Mouse (Mus musculus) embryonic facial prominence, embryonic 10.5 days (tissue): ENCODE measurements at regions not wholly inside any gene's neighbourhood (a gene's known extent, or its start where the extent isn't known, plus 50 kb on each side); places are given as distances from the start of the nearest gene placed in this dataset.
A peak's percentile ranks its signal among the peaks of the same experiment; 100 is the strongest.
"Not testable (repeated sequence)": the region's sequence is repeated elsewhere in the genome, so short reads cannot be mapped to it uniquely, and the experiment has no call there.

Experiments used
- DNase-seq: peaks from one replicate; pipeline ENCODE4 v3.0.0-alpha.2; 2017; ENCODE audit warnings: low spot score
- H3K27ac ChIP-seq: fragments of 300-500 bp; sonication (generic); replicated peaks from 2 replicates; pipeline ENCODE4 v1.5.1; 2016; ENCODE audit warnings: mild to moderate bottlenecking
- H3K27me3 ChIP-seq: fragments of 300-500 bp; sonication (generic); replicated peaks from 2 replicates; pipeline ENCODE4 v1.6.1; 2016; ENCODE audit warnings: low read depth, mild to moderate bottlenecking; ENCODE audit not compliant: poor library complexity, severe bottlenecking
- H3K36me3 ChIP-seq: fragments of 300-500 bp; sonication (generic); replicated peaks from 2 replicates; pipeline ENCODE4 v1.6.1; 2016; ENCODE audit warnings: mild to moderate bottlenecking, moderate library complexity
- H3K4me1 ChIP-seq: fragments of 300-500 bp; sonication (generic); 2 replicates; pipeline ENCODE4 v1.6.1; 2016
- H3K4me3 ChIP-seq: fragments of 300-500 bp; sonication (generic); 2 replicates; pipeline ENCODE4 v1.5.1; 2016; ENCODE audit warnings: mild to moderate bottlenecking, moderate library complexity
- H3K9me3 ChIP-seq: fragments of 300-500 bp; sonication (generic); 2 replicates; pipeline ENCODE4 v1.6.1; 2016; ENCODE audit warnings: mild to moderate bottlenecking
- WGBS: fragments of 180-500 bp; shearing (Covaris S2); methylation state at CpG from one replicate; pipeline ENCODE4 v1.1.7; 2016; 5-methylcytosine and 5-hydroxymethylcytosine counted together

DNA sequence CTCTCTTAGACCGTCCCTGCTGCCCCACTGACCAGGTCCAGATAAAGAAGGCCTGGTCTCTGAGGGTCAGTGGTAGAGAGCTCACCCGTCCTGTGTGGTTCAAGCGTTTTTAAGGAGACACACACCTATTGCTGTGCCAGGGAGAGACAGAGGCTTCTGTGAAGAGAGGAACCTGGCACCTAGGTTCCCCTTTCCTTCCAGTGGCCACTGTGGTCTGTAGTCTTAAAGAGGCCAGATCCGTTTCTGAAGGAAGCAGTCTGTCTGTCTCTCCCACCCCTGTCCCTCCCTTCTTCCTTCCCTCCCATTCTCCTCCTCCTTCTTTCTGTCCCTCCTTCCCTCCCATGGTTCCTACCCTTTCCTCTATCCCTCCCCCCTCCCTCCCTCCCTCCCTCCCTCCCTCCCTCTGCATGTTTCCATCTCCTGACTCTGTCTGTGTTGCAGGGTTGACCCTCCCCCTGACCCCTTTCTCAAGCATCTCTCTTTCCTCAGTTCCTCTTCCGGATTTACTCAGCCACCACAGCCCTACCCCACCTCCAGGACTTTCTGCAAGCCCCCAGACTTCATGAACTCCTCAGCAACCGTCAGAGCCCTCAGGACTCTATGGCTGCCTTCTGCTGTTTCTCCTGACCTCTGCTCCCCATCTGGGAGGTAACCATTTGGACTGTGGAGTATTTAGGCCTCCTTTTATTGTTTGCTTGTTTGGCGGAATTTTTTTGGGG lies 100.1 kb upstream of the Ubl3 start:
- WGBS = 53% methylated on average over 7 of the region's 7 CpGs
- peak overlapping the region; percentile 65 for H3K27ac ChIP-seq
- no peak for DNase-seq

DNA sequence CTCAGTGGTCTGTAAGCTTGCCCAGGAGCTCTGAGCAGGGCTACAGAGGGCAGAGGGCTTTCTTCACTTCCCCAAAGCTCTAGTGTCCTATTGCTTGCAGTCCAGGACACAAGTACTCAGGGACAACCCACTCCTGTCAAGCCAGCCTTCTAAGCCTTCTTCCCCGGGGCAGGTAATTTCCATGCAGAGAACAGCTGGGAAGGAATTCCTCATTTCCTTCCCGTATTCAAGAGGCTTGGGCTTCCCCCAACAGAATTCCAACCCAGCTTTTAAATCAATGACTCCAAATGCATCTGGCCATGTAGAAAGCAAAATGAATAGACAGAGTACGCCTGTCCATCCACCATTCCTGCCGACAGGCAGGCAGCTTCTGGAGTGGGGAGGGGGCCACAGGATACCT lies 99.1 kb upstream of the Ubl3 start:
- no peak for DNase-seq
- Histone ChIP-seq H3K27ac (peak overlapping the region; percentile 40; the same call in 1 of the 2 replicates), H3K4me3 (no peak overlapping the region), H3K9me3 (no peaks in the 10 kb centered on the region), H3K36me3 (no peaks in the 10 kb centered on the region), H3K27me3 (no peaks in the 10 kb centered on the region), H3K4me1 (peaks cover 22% of the 10 kb centered on the region)
- WGBS = 57% methylated on average over 4 of the region's 4 CpGs

More for the DNA sequence above, 100.1 kb upstream of the Ubl3 start:
- no peaks in the 10 kb centered on the region for H3K9me3 ChIP-seq
- H3K27me3 ChIP-seq = no peaks in the 10 kb centered on the region
- H3K36me3 ChIP-seq = no peaks in the 10 kb centered on the region
- H3K4me1 ChIP-seq = peaks cover 22% of the 10 kb centered on the region
- no peak overlapping the region for H3K4me3 ChIP-seq

DNA sequence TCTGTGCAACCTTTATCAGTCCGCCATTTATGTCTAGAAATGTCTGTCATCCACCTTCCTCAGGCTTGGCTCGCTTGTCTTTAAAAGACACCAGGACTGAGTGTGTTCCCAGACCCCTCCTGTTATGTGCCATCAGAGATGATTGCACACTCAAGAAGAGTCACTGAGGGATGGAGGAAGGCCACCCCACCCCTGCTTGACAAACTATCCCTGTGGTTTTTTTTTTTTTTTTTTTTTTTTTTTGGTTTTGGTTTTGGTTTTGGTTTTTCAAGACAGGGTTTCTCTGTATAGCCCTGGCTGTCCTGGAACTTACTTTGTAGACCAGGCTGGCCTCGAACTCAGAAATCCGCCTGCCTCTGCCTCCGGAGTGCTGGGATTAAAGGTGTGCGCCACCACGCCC lies 97.0 kb upstream of the Ubl3 start:
- not testable (repeated sequence) for H3K9me3 ChIP-seq, H3K36me3 ChIP-seq, H3K27me3 ChIP-seq, H3K4me3 ChIP-seq, DNase-seq, H3K27ac ChIP-seq
- H3K4me1 ChIP-seq = peaks cover 34% of the 10 kb centered on the region
- WGBS = 97% methylated on average over 7 of the region's 7 CpGs

DNA sequence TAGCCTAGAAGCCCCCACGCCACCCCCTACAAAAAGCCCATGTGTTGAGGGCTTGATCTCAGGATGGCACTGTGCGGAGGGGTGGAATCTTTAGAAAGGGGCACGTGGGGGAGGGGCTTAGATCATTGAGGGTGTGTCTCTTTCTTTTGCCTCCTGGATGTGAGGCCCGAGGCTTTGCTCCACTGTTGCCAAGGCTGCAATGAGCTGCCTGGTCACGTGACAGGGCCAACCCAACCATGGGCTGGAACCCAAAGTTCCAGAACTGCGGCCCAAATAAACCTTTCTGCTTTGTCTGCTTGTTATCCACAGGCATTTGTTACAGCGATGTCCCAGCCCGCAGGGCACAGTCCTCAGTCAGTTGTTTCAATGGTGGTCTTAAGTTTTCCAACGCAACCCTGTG lies 96.5 kb upstream of the Ubl3 start:
- 85% methylated on average over 9 of the region's 9 CpGs for WGBS
- Histone ChIP-seq H3K9me3 (peaks cover 3% of the 10 kb centered on the region; the same call in 1 of the 2 replicates), H3K27ac (no peak overlapping the region), H3K36me3 (no peaks in the 10 kb centered on the region), H3K27me3 (no peaks in the 10 kb centered on the region), H3K4me1 (peaks cover 34% of the 10 kb centered on the region), H3K4me3 (no peak overlapping the region)
- DNase-seq = no peak

DNA sequence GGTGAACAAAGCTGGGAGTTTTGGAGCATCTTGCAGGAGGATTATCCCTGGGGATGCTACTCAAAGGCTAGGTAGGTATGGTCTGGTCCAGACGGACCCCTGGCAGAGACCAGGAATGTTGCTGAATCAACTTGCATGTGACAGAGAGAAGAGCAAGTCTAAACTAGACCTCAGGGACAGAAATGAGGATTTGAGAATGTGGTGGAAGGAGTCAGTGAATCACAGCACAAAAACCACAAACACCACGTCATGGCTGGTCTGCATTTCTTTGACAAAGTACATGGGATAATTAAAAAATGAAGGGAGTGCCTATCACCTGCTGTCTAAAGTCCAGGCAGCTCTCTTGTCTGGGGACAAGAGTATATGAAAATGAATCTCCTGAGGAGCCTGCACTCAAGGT lies 95.1 kb upstream of the Ubl3 start:
- Histone ChIP-seq H3K36me3 (no peaks in the 10 kb centered on the region), H3K27me3 (no peaks in the 10 kb centered on the region), H3K27ac (no peak overlapping the region), H3K9me3 (peaks cover 4% of the 10 kb centered on the region; the same call in 1 of the 2 replicates), H3K4me1 (peaks cover 28% of the 10 kb centered on the region), H3K4me3 (no peak overlapping the region)
- WGBS = 55% methylated on average over 2 of the region's 2 CpGs
- no peak for DNase-seq

DNA sequence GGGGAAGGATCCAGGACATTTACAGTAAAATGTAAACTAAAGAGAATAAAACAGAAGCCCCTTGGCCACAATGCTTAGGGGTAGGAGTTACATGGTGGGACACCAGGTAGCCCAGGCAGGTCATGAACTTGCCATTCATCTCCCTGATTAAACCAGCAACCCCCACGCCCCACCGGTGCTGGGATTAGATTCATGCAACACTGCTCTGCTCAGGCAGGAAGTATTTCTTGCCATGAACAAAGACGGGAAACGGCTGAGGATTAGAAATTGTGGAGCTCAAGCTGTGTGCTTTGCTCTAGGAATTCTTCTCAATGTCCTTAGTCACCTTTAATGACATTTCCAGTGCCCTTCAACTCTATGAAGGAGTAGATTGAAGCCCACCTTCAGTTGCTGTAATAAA lies 93.2 kb upstream of the Ubl3 start:
- DNase-seq = no peak
- WGBS = 68% methylated on average over 4 of the region's 4 CpGs
- Histone ChIP-seq H3K4me1 (peaks cover 23% of the 10 kb centered on the region), H3K9me3 (peaks cover 4% of the 10 kb centered on the region; the same call in 1 of the 2 replicates), H3K36me3 (no peaks in the 10 kb centered on the region), H3K27ac (0 out of 2 replicates have a peak overlapping the region, but pooled peaks have one; percentile 24), H3K4me3 (no peak overlapping the region), H3K27me3 (peaks cover 9% of the 10 kb centered on the region)

DNA sequence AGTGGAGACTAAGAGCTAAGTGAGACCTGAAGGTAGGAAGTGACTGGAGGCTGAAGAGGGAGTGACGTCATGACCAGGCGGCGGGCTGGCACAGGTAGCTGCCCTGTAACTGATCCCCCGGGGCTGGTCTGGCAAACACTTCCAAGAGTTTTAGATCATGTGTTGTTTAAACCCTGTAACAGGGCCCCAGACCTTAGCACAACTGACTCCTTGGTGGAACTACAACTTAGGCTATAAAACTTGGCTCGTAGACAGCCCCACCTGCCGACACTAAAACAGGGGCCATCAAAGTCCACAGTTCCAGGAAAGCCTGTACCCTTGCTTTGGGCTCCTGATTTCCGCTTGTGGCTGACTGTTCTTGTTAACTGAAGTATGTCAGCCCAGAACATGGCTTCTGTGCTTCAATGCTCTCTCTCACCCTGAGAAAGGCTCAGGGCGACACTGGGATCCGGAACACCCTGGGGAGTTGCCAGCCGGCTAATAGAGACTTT lies 92.6 kb upstream of the Ubl3 start:
- H3K4me1 ChIP-seq = peaks cover 26% of the 10 kb centered on the region
- peaks cover 12% of the 10 kb centered on the region for H3K27me3 ChIP-seq
- DNase-seq = no peak
- peaks cover 4% of the 10 kb centered on the region; the same call in 1 of the 2 replicates for H3K9me3 ChIP-seq
- H3K36me3 ChIP-seq = no peaks in the 10 kb centered on the region
- H3K4me3 ChIP-seq = no peak overlapping the region
- 89% methylated on average over 10 of the region's 10 CpGs for WGBS
- no peak overlapping the region for H3K27ac ChIP-seq

DNA sequence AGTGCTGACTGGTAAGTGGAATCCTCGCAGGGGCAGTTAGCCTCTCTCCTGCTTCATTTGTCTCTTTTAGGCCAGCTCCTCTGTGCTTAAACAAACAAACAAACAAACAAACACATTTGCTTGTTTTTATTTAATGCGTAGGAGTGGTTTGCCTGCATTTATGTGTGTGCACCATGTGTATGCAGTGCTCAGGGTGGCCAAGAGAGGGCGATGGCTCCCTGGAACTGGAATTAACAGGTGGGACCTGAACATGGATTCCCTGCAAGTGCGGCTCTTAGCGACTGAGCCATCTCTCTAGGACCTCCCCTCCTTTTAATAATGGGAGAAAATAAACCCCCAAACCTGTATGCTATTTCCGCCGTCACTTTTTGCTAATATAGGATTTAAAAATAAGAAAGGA lies 91.8 kb upstream of the Ubl3 start:
- Histone ChIP-seq H3K27ac (no peak overlapping the region), H3K4me1 (peaks cover 26% of the 10 kb centered on the region), H3K27me3 (peaks cover 14% of the 10 kb centered on the region), H3K4me3 (no peak overlapping the region), H3K9me3 (peaks cover 4% of the 10 kb centered on the region; the same call in 1 of the 2 replicates), H3K36me3 (no peaks in the 10 kb centered on the region)
- WGBS = 96% methylated on average over 7 of the region's 7 CpGs
- DNase-seq = no peak

DNA sequence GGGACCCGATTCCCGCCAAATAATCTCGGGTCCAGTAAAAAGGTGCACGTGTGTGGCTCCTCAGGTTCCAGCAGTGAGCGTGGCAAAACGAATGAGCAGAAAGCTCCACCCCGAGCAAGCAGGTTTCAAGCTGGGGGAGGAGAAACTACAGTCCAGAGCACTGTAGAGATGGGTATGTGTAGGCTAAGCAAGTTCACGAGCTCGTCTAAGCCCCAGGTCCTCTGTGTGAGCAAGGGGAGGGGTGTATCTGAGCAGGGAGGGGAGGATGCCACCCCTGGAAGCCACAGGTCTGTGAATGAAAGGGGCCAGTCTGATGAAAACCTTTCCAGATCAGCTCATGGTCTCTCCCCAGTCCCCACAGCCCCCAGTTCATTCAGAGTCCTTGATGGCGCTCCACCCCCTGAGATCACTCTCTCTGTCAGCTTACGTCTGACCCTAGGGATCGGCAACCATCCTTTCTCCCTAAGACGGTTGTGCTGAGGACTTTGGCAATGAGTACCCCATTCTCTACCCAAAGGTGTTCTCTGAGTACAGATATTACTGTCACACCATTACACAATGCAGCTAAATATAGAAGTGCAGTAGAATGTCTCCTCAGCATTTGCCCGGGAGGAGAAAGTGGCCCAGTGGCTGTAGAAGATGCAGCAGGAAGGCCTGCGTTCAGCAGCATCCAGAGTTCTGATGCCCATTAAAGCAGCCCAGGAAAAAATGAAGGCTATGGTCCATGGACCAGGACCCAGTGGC lies 89.2 kb upstream of the Ubl3 start:
- DNase-seq = no peak
- no peaks in the 10 kb centered on the region for H3K36me3 ChIP-seq
- 45% methylated on average over 15 of the region's 15 CpGs for WGBS
- peak overlapping the region; percentile 15 for H3K27ac ChIP-seq
- peaks cover 23% of the 10 kb centered on the region for H3K27me3 ChIP-seq
- no peak overlapping the region for H3K4me3 ChIP-seq
- H3K9me3 ChIP-seq = peaks cover 4% of the 10 kb centered on the region; the same call in 1 of the 2 replicates
- H3K4me1 ChIP-seq = peaks cover 22% of the 10 kb centered on the region

DNA sequence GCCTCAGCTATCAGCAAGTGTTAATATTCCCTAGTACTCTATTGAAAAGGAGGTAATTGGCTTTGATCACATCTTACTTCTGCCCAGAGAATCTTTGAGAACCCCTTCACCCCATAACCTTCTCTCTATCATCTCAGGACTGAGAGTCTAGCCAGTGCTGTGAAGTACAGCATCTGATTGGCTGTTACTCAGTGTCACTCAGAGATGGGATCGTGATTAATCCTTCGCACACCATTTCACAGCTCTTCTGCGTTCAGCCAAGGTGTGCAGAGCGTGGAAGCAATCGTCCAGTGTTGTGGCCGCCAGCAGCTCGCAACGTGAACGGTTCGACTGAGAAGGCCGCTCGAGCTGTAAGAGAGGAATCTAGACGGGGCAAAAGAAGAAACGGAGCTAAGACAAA lies 87.9 kb upstream of the Ubl3 start:
- Histone ChIP-seq H3K27me3 (peaks cover 23% of the 10 kb centered on the region), H3K27ac (no peak overlapping the region), H3K9me3 (peaks cover 4% of the 10 kb centered on the region; the same call in 1 of the 2 replicates), H3K4me3 (peak overlapping the region; percentile 31; the same call in 1 of the 2 replicates), H3K36me3 (no peaks in the 10 kb centered on the region), H3K4me1 (peaks cover 18% of the 10 kb centered on the region)
- WGBS = 46% methylated on average over 14 of the region's 14 CpGs
- no peak for DNase-seq

DNA sequence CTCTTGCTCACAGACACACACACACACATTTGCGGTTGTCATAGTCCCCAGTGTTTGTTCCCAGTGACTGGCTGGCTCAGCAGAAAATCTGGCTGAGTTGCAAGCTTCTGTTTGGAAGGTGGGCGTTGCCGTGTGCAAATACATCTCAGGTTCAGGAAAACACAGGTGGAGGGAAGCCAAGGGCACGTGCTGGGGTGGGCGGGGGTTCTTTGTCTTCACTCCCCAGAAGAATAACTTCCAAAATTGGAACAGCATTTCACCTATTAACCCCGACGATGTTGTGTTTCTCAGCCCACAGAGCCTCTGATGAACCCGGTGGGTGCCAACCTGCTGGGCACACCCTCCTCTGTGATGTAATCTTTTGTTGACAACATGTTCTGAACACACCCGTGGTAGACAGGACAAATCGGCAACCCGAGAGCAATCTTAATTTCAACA lies 82.3 kb upstream of the Ubl3 start:
- Histone ChIP-seq H3K9me3 (no peaks in the 10 kb centered on the region), H3K4me1 (peaks cover 20% of the 10 kb centered on the region), H3K36me3 (no peaks in the 10 kb centered on the region), H3K27me3 (peaks cover 9% of the 10 kb centered on the region; the same call in 1 of the 2 replicates), H3K4me3 (no peak overlapping the region), H3K27ac (no peak overlapping the region)
- DNase-seq = no peak
- WGBS = 72% methylated on average over 11 of the region's 11 CpGs

DNA sequence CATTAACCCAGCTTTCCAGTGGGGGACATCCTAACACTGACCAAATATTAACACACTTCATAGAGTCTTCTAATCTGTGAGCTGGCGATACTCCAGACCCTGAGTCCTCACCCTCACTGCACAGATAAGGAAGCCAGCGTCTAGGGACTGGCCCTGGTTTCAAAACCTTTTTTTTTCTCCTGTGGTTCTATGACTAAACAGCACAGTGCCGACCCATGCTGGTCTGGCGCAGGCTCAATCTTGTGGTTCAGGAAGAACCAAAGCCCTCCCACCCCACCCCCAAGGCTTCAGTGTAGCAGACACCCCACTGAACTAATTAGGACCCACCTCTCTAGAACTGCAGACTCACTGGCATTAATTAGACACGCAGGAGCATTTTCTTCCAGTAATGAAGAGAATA lies 81.4 kb upstream of the Ubl3 start:
- WGBS = 55% methylated on average over 5 of the region's 5 CpGs
- Histone ChIP-seq H3K27ac (no peak overlapping the region; the same call in 1 of the 2 replicates), H3K9me3 (no peaks in the 10 kb centered on the region), H3K4me3 (no peak overlapping the region), H3K36me3 (no peaks in the 10 kb centered on the region), H3K27me3 (peaks cover 9% of the 10 kb centered on the region; the same call in 1 of the 2 replicates), H3K4me1 (peaks cover 20% of the 10 kb centered on the region)
- DNase-seq = no peak
